Mouse (Mus musculus) myocyte (in vitro differentiated cells): ENCODE data around the gene Txndc15. TPM values are rescaled to one million over a fixed set of nuclear protein-coding genes. Genes with fewer than 3 reads are reported as not detected.

Source experiments
- H3K27me3 ChIP-seq: one replicate; pipeline ENCODE4 v1.6.1; 2011; ENCODE audit not compliant: control insufficient read depth, insufficient read depth, insufficient read length
- H3K36me3 ChIP-seq: one replicate; pipeline ENCODE4 v1.6.1; 2011; ENCODE audit not compliant: control insufficient read depth, insufficient read depth
- H3K4me2 ChIP-seq: one replicate; pipeline ENCODE4 v1.6.1; 2011; ENCODE audit warnings: low read depth, control low read depth
- H3K4me3 ChIP-seq: one replicate; pipeline ENCODE4 v1.5.1; 2011; ENCODE audit warnings: mild to moderate bottlenecking, control low read depth, moderate library complexity
- H3K79me2 ChIP-seq: one replicate; pipeline ENCODE4 v1.6.1; 2011; ENCODE audit not compliant: control insufficient read depth, insufficient read depth
- H3ac ChIP-seq: one replicate; pipeline ENCODE4 v1.6.1; 2011; ENCODE audit not compliant: control insufficient read depth, insufficient read length
- CEBPB ChIP-seq: IDR thresholded peaks from 2 replicates; pipeline ENCODE4 v1.6.1; 2011; ENCODE audit warnings: mild to moderate bottlenecking, moderate library complexity; ENCODE audit not compliant: poor library complexity, insufficient read depth, severe bottlenecking
- E2F4 ChIP-seq: IDR thresholded peaks from one replicate; pipeline ENCODE4 v1.6.1; 2011; ENCODE audit warnings: mild to moderate bottlenecking, control low read depth, moderate library complexity; ENCODE audit not compliant: insufficient read depth
- MAX ChIP-seq: IDR thresholded peaks from one replicate; pipeline ENCODE4 v1.6.1; 2011; ENCODE audit warnings: low read depth, mild to moderate bottlenecking, control low read depth
- MYOD1 ChIP-seq, 3 experiments: IDR thresholded peaks; one replicate each; pipeline ENCODE4 v1.6.1; 2011; ENCODE audit warnings: control low read depth in 2 of 3, low read depth in 2 of 3, mild to moderate bottlenecking in 2 of 3, moderate library complexity in 1 of 3; ENCODE audit not compliant: insufficient read length in 2 of 3, control insufficient read depth in 1 of 3
- MYOG ChIP-seq, 3 experiments: IDR thresholded peaks; one replicate each; pipeline ENCODE4 v1.6.1; 2011; ENCODE audit warnings: control low read depth in 2 of 3, low read depth in 2 of 3, mild to moderate bottlenecking in 2 of 3; ENCODE audit not compliant: insufficient read length in 2 of 3, control insufficient read depth in 1 of 3, insufficient read depth in 1 of 3
- POLR2A ChIP-seq: IDR thresholded peaks from one replicate; pipeline ENCODE4 v1.6.1; 2011; ENCODE audit warnings: low read depth, mild to moderate bottlenecking, control low read depth, moderate library complexity; ENCODE audit not compliant: insufficient read length
- POLR2AphosphoS2 ChIP-seq: IDR thresholded peaks from one replicate; pipeline ENCODE4 v1.6.1; 2011; ENCODE audit warnings: low read depth, control low read depth; ENCODE audit not compliant: insufficient read length
- REST ChIP-seq: IDR thresholded peaks from one replicate; pipeline ENCODE4 v1.6.1; 2011; ENCODE audit warnings: mild to moderate bottlenecking, control low read depth, moderate library complexity; ENCODE audit not compliant: insufficient read depth, insufficient read length
- SRF ChIP-seq: IDR thresholded peaks from one replicate; pipeline ENCODE4 v1.6.1; 2011; ENCODE audit warnings: low read depth; ENCODE audit not compliant: control insufficient read depth, insufficient read length
- TCF12 ChIP-seq: IDR thresholded peaks from one replicate; pipeline ENCODE4 v1.6.1; 2011; ENCODE audit warnings: mild to moderate bottlenecking, control low read depth; ENCODE audit not compliant: poor library complexity, insufficient read depth, severe bottlenecking
- TCF3 ChIP-seq: IDR thresholded peaks from one replicate; pipeline ENCODE4 v1.6.1; 2011; ENCODE audit warnings: low read depth, control low read depth; ENCODE audit not compliant: insufficient read length
- USF1 ChIP-seq: IDR thresholded peaks from one replicate; pipeline ENCODE4 v1.6.1; 2011; ENCODE audit warnings: low read depth, mild to moderate bottlenecking, control low read depth, moderate library complexity
- polyA plus RNA-seq: library from polyadenylated mRNA; unstranded; fragments of >200 nt; fragmentation: generic; extraction: Trizol; gene quantifications from one replicate; pipeline ENCODE4 v1.2.1, GENCODE M21; 2012; ENCODE audit warnings: missing spikeins

The Txndc15 gene
- polyA plus RNA-seq, 1 experiment: 41.7 TPM

DNA sequence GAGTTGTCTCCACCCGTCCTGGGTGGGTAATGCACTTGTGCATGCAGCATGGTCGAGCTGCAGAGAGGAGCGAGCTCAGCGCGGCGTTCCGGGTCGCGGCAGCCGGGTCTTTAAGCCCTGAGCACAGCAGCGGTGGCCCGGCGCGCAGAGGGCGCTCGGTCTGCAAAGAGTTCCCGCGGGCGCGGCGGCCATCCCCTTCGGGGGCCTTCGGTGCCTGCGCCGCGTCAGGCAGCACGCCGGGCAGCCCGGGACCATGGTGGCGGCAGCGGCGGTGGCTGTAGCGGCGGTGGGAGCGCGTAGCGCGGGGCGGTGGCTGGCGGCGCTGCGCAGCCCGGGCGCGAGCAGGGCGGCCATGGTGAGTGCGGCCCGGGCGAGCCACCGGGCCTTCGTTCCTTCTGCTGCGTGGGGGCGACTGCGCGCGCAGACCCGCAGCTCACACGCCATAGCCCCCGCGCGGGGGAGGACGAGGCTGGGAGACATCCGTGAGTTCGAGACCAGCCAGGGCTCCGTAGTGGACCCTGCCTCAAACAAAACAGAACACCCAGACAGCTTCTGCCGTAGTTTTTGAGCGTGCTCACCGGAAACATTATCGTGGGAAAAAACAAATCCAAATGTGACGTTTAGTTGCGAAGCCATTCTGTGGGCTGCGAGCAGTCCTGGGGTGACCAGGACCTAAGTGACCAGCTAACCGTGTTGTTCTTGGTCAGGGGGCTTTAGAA, 12.8 kb downstream of the Txndc15 start, which contains the start of gene Pcbd2:
Gene Pcbd2 (plus strand): TSS at position 249 of the 719 bp plus-strand sequence.
- Histone ChIP-seq H3K36me3 (peaks cover 18% of the 10 kb centered on the region), H3ac (peak within 1 kb of the TSS; percentile 63), H3K79me2 (no peaks in the 10 kb centered on the region), H3K4me3 (peak within 1 kb of the TSS; percentile 73), H3K27me3 (no peaks in the 10 kb centered on the region), H3K4me2 (peak within 1 kb of the TSS; percentile 91)
- no peak for TF ChIP-seq REST
- peak in 1 of 3 experiments; percentile 39 for TF ChIP-seq MYOG (IDR thresholded peaks at IDR 0.05; ENCODE audit: control insufficient read depth in 1 of 3, insufficient read depth in 1 of 3, insufficient read length in 2 of 3, low read depth in 2 of 3)
- peak; percentile 87 for TF ChIP-seq POLR2AphosphoS2
- no peak for TF ChIP-seq SRF
- TF ChIP-seq MAX: no peak
- peak; percentile 85 for TF ChIP-seq POLR2A
- TF ChIP-seq E2F4: peak; percentile 34
- TF ChIP-seq MYOD1 (IDR thresholded peaks at IDR 0.05; ENCODE audit: control insufficient read depth in 1 of 3, insufficient read length in 2 of 3, low read depth in 2 of 3): peak in 1 of 3 experiments; percentile 54

DNA sequence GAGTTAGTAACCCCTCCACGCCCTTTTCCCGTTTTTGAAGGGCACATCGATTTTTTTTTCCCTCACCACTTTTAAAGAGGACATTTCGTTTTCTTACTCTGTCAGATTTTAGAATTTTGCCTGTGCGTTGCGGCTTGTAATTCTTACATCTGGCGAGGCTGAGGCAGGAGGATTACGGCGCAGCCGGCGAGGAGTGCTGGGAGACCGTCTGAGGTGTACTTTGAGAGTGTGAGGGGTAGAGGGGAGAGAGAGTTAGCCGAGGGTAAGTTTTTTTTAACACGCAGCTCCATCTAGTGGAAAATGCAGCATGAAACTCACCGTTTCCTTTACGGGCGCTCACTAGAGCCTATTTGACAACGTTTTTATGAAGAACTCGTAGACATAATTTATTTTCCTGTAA, 13.4 kb downstream of the Txndc15 start:
- peak overlapping the region; percentile 73 for H3K4me3 ChIP-seq
- TF ChIP-seq POLR2A (peak; percentile 38), POLR2AphosphoS2 (no peak)
- H3K79me2 ChIP-seq: no peaks in the 10 kb centered on the region
- peak overlapping the region; percentile 63 for H3ac ChIP-seq
- peaks cover 13% of the 10 kb centered on the region for H3K36me3 ChIP-seq
- peak overlapping the region; percentile 91 for H3K4me2 ChIP-seq
- H3K27me3 ChIP-seq: no peaks in the 10 kb centered on the region

DNA sequence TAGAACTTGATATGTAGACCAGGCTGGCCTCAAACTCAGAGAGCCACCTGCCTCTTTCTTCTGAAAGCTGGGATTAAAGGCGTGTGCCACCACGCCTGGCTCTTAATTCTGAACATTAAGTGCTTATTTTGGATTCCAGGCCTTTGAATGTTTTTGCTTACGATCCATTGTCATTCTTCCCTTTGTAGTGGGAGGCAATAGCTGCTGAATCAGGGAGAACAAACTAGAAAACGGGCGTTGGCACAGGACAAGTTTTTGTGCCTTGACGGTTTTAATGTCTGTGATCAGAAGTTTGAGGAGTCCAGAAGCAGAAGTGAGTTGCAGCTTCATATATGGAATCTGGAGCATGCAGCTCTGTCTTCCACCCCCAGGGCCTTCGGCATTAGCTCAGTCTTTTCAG, 16.3 kb downstream of the Txndc15 start:
- H3K4me2 ChIP-seq: no peak overlapping the region
- no peak overlapping the region for H3ac ChIP-seq
- H3K4me3 ChIP-seq: no peak overlapping the region
- TF ChIP-seq REST: no peak
- TF ChIP-seq POLR2AphosphoS2: no peak
- TF ChIP-seq CEBPB: no peak
- TF ChIP-seq MYOG (IDR thresholded peaks at IDR 0.05; ENCODE audit: control insufficient read depth in 1 of 3, insufficient read depth in 1 of 3, insufficient read length in 2 of 3, low read depth in 2 of 3): no peak
- no peak for TF ChIP-seq SRF
- TF ChIP-seq POLR2A: no peak
- TF ChIP-seq TCF12: no peak
- TF ChIP-seq MYOD1 (IDR thresholded peaks at IDR 0.05; ENCODE audit: control insufficient read depth in 1 of 3, insufficient read length in 2 of 3, low read depth in 2 of 3): no peak
- TF ChIP-seq USF1: no peak
- TF ChIP-seq E2F4: no peak
- no peak for TF ChIP-seq TCF3
- TF ChIP-seq MAX: no peak
- peaks cover 7% of the 10 kb centered on the region for H3K36me3 ChIP-seq
- no peaks in the 10 kb centered on the region for H3K27me3 ChIP-seq
- no peaks in the 10 kb centered on the region for H3K79me2 ChIP-seq

- Histone ChIP-seq H3K36me3 (no peaks in the 10 kb centered on the region), H3K4me3 (no peak overlapping the region), H3K4me2 (no peak overlapping the region), H3ac (no peak overlapping the region), H3K27me3 (no peaks in the 10 kb centered on the region), H3K79me2 (no peaks in the 10 kb centered on the region)
- TF ChIP-seq MYOG (IDR thresholded peaks at IDR 0.05; ENCODE audit: control insufficient read depth in 1 of 3, insufficient read depth in 1 of 3, insufficient read length in 2 of 3, low read depth in 2 of 3): no peak
Observed at GRCm38 (mm10) chr13:55732121-55732520, 17.7 kb downstream of the Txndc15 start.

DNA sequence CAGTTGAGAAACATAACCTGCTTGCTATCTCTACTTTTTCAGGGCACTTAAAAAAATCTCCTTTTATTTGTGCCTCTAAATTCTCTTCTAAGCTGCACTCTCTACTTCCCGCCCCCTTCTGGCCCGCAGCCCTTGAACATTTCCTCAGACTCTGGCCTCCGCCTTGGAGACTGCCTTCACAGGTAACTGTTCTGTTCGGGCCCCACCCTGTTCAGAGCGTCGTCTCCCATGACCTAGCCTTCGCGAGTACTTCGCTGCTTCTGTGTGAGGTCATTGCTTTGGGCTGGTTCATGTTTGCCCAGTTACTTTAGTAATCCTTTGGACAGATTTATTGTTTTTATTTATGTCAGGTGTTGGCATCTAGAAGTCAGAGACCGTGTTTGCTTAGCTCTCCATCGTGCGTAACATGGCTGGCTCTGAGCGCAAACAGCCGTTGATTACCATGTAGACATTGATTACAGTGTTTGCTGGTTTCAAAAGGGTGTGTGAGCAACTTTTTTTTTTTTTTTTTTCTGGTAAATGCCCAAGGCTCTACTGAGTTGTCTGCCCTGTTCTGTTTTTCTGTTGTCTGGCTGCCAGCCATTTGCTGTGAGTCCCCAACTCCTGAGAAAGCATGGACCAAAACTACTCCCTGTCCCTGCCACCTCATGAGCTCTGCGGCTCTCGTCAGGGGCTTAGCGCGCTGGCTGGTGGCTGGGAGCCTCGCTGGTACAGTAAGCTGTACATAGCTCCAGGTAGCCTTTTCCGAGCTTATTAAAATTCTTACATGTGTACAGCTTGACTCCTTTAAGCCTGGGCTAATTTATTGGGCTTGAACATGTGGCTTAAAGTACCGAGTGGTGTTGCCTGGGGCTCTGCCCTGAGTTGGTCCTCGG, 19.4 kb downstream of the Txndc15 start:
- Histone ChIP-seq H3K36me3 (no peaks in the 10 kb centered on the region), H3K4me2 (no peak overlapping the region), H3K27me3 (no peaks in the 10 kb centered on the region), H3K79me2 (no peaks in the 10 kb centered on the region), H3ac (no peak overlapping the region), H3K4me3 (no peak overlapping the region)
- TF ChIP-seq TCF3 (no peak), MYOD1 (IDR thresholded peaks at IDR 0.05; ENCODE audit: control insufficient read depth in 1 of 3, insufficient read length in 2 of 3, low read depth in 2 of 3) (no peak), MYOG (IDR thresholded peaks at IDR 0.05; ENCODE audit: control insufficient read depth in 1 of 3, insufficient read depth in 1 of 3, insufficient read length in 2 of 3, low read depth in 2 of 3) (no peak), POLR2A (no peak), SRF (no peak)
